Mouse (Mus musculus) embryo, embryonic 11 days (tissue): ENCODE data around the gene Mup14.
"Not testable (repeated sequence)": the region's sequence is repeated elsewhere in the genome, so short reads cannot be mapped to it uniquely, and the experiment has no call there.

Source experiments
- DNase-seq: peaks from one replicate; pipeline ENCODE4 v3.0.0-alpha.2; 2015

The Mup14 gene

DNA sequence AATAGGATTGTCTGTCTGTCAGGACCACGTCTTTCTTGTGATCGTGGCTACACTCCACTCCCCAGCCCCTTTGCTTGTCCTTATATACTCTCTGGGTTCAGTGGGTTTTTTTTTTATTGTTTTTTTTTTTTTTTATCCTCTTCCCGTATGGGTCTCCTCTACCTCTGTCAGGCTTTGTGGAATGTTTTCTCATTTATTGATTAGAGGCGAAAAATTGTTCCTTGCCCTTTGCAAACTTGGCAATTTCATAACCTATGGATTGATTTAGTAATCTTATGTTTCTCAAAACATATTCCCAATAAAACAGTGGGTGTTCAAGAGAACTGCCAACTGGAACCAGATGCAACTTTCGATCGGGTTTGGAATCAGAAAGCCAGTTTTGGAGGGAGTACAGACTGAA lies at the start of gene Mup14:
Gene Mup14, minus strand, starts transcription at position 101 of the 400 bp plus-strand sequence.
- not testable (repeated sequence) for DNase-seq

DNA sequence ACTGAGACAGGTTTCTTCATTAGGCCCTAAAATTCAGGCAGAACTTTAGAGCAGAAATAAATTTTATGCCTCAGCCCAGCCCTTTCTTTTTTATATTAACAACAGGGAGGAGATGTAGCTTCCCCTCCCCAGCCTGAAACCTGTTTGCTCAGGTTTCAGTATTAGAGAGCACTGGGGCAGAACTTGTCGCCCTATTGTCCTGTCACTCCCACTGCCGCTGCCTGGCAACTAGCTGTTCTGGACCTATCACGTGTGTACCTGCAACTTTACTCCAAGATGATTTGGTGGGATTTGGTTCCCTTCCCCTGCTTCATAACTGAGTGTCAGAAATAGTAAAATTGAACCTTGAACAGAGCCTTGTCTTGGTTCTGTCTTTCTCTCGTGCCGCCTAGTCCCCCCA lies 34.3 kb upstream of the Mup14 start:
- not testable (repeated sequence) for DNase-seq
